Mouse (Mus musculus) liver, adult 2 months (tissue): ENCODE results near the gene Htra1.

ENCODE experiments used
- CTCF ChIP-seq: fragments of 200-500 bp; IDR thresholded peaks from 2 replicates; pipeline ENCODE4 v1.5.1; 2011; ENCODE audit warnings: low read depth, low read length, control low read depth
- POLR2A ChIP-seq: fragments of 200-500 bp; IDR thresholded peaks from 2 replicates; pipeline ENCODE4 v1.6.1; 2011; ENCODE audit warnings: low read length, control low read depth; ENCODE audit not compliant: insufficient read depth; ENCODE audit errors: extremely low read depth

- no peak for TF ChIP-seq POLR2A
- TF ChIP-seq CTCF = no peak
These were observed 53.5 kb downstream of the Htra1 start for GRCm38 (mm10) chr7:130989371-130989770.
